Mouse (Mus musculus) hindbrain, postnatal 0 days (tissue): Measurements from ENCODE around the gene Slc35e1. TPM values are rescaled to one million over a fixed set of nuclear protein-coding genes. Genes with fewer than 3 reads are reported as not detected.
A peak's percentile ranks its signal among the peaks of the same experiment; 100 is the strongest.

Source experiments
- ATAC-seq: fragments of 200-750 bp; cut with Nextera tagmentation; 2 replicates; pipeline ENCODE4 v1.8.0; 2017; ENCODE audit warnings: mild to moderate bottlenecking, moderate TSS enrichment, moderate library complexity
- DNase-seq: peaks from one replicate; pipeline ENCODE4 v3.0.0-alpha.2; 2015; ENCODE audit warnings: low spot score
- H3K27ac ChIP-seq: fragments of 300-500 bp; sonication (generic); 2 replicates; pipeline ENCODE4 v1.5.1; 2014; ENCODE audit warnings: mild to moderate bottlenecking
- H3K27me3 ChIP-seq: fragments of 300-500 bp; sonication (generic); 2 replicates; pipeline ENCODE4 v1.6.1; 2014; ENCODE audit warnings: low read length, mixed read lengths; ENCODE audit not compliant: insufficient read depth
- H3K36me3 ChIP-seq: fragments of 300-500 bp; sonication (generic); 2 replicates; pipeline ENCODE4 v1.6.1; 2014; ENCODE audit warnings: low read length, mixed read lengths; ENCODE audit not compliant: insufficient read depth
- H3K4me1 ChIP-seq: fragments of 300-500 bp; sonication (generic); 2 replicates; pipeline ENCODE4 v1.6.1; 2014; ENCODE audit warnings: antibody characterized with exemption, low read length, mixed read lengths; ENCODE audit not compliant: insufficient read depth
- H3K4me2 ChIP-seq: fragments of 300-500 bp; sonication (generic); 2 replicates; pipeline ENCODE4 v1.6.1; 2014; ENCODE audit warnings: low read depth, mild to moderate bottlenecking, low read length, moderate library complexity, mixed read lengths
- H3K4me3 ChIP-seq: fragments of 300-500 bp; sonication (generic); 2 replicates; pipeline ENCODE4 v1.5.1; 2014; ENCODE audit warnings: low read length
- H3K9ac ChIP-seq: fragments of 300-500 bp; sonication (generic); replicated peaks from 2 replicates; pipeline ENCODE4 v1.6.1; 2014; ENCODE audit warnings: mild to moderate bottlenecking, low read length, moderate library complexity, mixed read lengths
- H3K9me3 ChIP-seq: fragments of 300-500 bp; sonication (generic); 2 replicates; pipeline ENCODE4 v1.6.1; 2016; ENCODE audit warnings: low read length, mixed read lengths
- CTCF ChIP-seq: IDR thresholded peaks from 2 replicates; pipeline ENCODE4 v1.5.1; 2016; ENCODE audit warnings: antibody characterized with exemption, control low read depth, low read depth
- WGBS: fragments of 180-500 bp; shearing (Covaris S2); extraction: QIAGEN DNeasy Blood & Tissue Kit; methylation state at CpG from one replicate; pipeline ENCODE4 v1.1.7; 2014; 5-methylcytosine and 5-hydroxymethylcytosine counted together
- polyA plus RNA-seq: library from polyadenylated mRNA; unstranded; fragments of >200 nt; fragmentation: Nextera tagmentation; extraction: Ambion mirVana; gene quantifications from 2 replicates; pipeline ENCODE4 v1.2.1, GENCODE M21; 2015
- total RNA-seq: library from RNA; depleted of rRNA; stranded (reverse); fragments of >200 nt; gene quantifications from 2 replicates; pipeline ENCODE4 v1.2.3, GENCODE M21; 2014

Gene Slc35e1
- total and polyA plus RNA-seq, 2 experiments from 2014 or later = 12.5 to 57.3 TPM

- Histone ChIP-seq H3K9me3 (no peaks in the 10 kb centered on the region), H3K36me3 (no peaks in the 10 kb centered on the region), H3K4me1 (peaks cover under 1% of the 10 kb centered on the region; the same call in 1 of the 2 replicates), H3K4me2 (no peak overlapping the region), H3K4me3 (no peak overlapping the region), H3K9ac (no peak overlapping the region), H3K27ac (no peak overlapping the region), H3K27me3 (no peaks in the 10 kb centered on the region)
- no peak for TF ChIP-seq CTCF
- WGBS = 83% methylated on average over 1 of the region's 1 CpGs
- no peak for DNase-seq
- ATAC-seq = no peak
Measured at GRCm38 (mm10) chr8:72513158-72513557, 20.7 kb upstream of the Slc35e1 start.

- H3K9me3 ChIP-seq = no peaks in the 10 kb centered on the region
- no peak for DNase-seq
- peaks cover 6% of the 10 kb centered on the region; the same call in 1 of the 2 replicates for H3K4me1 ChIP-seq
- no peak for TF ChIP-seq CTCF
- H3K4me2 ChIP-seq = no peak overlapping the region
- no peaks in the 10 kb centered on the region for H3K27me3 ChIP-seq
- ATAC-seq = no peak
- 94% methylated on average over 1 of the region's 1 CpGs for WGBS
- no peaks in the 10 kb centered on the region for H3K36me3 ChIP-seq
- no peak overlapping the region for H3K4me3 ChIP-seq
- no peak overlapping the region for H3K9ac ChIP-seq
- H3K27ac ChIP-seq = no peak overlapping the region
Measured at GRCm38 (mm10) chr8:72512648-72513047, 20.2 kb upstream of the Slc35e1 start.

DNA sequence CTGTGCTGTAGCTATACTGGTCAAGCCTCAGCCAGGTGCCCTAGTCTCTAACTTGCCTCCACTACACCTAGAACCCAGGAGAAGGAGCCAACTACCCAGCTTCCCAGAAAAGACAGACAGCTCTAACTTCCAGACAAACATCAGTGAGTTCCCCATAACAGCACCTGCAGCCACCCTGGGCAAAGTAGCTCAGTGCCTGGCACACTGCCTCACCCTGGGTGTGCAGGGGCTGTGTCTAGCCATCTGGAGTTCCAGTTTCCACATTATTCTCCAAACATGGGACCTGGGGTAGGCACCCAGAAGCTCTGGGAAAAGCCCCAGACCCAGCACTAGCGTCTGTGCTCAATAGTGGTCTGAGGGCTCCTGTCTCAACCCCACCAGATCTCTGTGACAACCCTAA, 15.1 kb upstream of the Slc35e1 start:
- H3K27ac ChIP-seq = no peak overlapping the region
- ATAC-seq = no peak
- 79% methylated on average over 1 of the region's 1 CpGs for WGBS
- H3K9me3 ChIP-seq = no peaks in the 10 kb centered on the region
- peaks cover 8% of the 10 kb centered on the region; the same call in 1 of the 2 replicates for H3K4me1 ChIP-seq
- DNase-seq = no peak
- H3K4me2 ChIP-seq = no peak overlapping the region
- no peak overlapping the region for H3K4me3 ChIP-seq
- no peak for TF ChIP-seq CTCF
- no peak overlapping the region for H3K9ac ChIP-seq
- no peaks in the 10 kb centered on the region for H3K27me3 ChIP-seq
- no peaks in the 10 kb centered on the region for H3K36me3 ChIP-seq

GRCm38 (mm10) chr8:72504637-72505314, 12.4 kb upstream of the Slc35e1 start:
- no peaks in the 10 kb centered on the region for H3K36me3 ChIP-seq
- peaks cover 8% of the 10 kb centered on the region; the same call in 1 of the 2 replicates for H3K4me1 ChIP-seq
- H3K27ac ChIP-seq = peak overlapping the region; percentile 26; the same call in 1 of the 2 replicates
- no peak overlapping the region for H3K9ac ChIP-seq
- no peak overlapping the region for H3K4me2 ChIP-seq
- H3K9me3 ChIP-seq = no peaks in the 10 kb centered on the region
- peak; percentile 27; the same call in 1 of the 2 replicates for ATAC-seq
- H3K4me3 ChIP-seq = no peak overlapping the region
- TF ChIP-seq CTCF = peak; percentile 34; the same call in 1 of the 2 replicates
- DNase-seq = no peak
- H3K27me3 ChIP-seq = no peaks in the 10 kb centered on the region

DNA sequence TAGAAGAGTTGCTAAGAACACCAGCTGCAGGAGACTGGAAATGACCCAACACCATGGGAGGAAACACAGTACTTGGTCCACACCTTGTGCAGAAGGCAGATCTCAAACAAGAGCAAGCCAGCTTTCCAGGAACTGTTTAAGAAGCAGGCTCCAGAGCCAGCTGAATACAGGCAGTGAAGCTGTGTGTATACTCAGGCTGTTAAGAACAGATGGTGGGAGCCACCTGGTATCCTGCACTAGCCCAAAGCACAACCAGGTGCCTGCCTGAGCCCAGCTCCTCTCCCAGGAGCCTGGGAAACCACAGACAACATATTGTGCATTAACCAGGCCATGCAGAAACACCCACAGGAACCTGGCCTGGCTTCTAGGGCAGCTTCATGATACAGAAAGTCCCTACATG, 11.7 kb upstream of the Slc35e1 start:
- no peaks in the 10 kb centered on the region for H3K27me3 ChIP-seq
- peaks cover 8% of the 10 kb centered on the region; the same call in 1 of the 2 replicates for H3K4me1 ChIP-seq
- H3K9ac ChIP-seq = no peak overlapping the region
- no peaks in the 10 kb centered on the region for H3K9me3 ChIP-seq
- no peak overlapping the region for H3K4me2 ChIP-seq
- no peak for TF ChIP-seq CTCF
- H3K36me3 ChIP-seq = no peaks in the 10 kb centered on the region
- no peak overlapping the region for H3K4me3 ChIP-seq
- DNase-seq (peak; percentile 46), ATAC-seq (peak; percentile 64)
- peak overlapping the region; percentile 26; the same call in 1 of the 2 replicates for H3K27ac ChIP-seq

DNA sequence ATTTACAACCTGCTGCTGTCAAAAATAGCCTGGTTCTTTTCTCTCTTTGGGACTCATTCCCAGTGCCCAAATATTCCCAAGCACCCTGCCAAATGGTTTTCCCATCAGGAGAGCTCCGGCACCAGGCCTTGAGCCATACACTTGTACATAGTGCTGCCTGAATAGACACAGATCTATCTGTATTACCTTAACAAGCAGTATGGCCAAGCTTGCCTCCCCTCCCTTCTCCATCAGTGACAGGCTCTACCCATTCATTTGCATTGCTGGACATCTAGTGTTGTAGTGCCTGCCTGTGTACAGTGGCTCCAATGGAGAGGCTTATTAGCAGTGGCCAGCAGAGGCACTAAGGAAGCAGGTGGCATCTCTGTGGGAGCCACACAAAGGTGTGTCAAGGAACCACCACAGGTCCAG, 8.1 kb upstream of the Slc35e1 start:
- H3K9me3 ChIP-seq = no peaks in the 10 kb centered on the region
- no peaks in the 10 kb centered on the region for H3K27me3 ChIP-seq
- H3K4me2 ChIP-seq = no peak overlapping the region
- DNase-seq (no peak), ATAC-seq (0 out of 2 replicates have a peak, but pooled peaks have one; percentile 12)
- TF ChIP-seq CTCF = no peak
- H3K27ac ChIP-seq = no peak overlapping the region
- H3K4me3 ChIP-seq = no peak overlapping the region
- H3K9ac ChIP-seq = no peak overlapping the region
- peaks cover 7% of the 10 kb centered on the region for H3K36me3 ChIP-seq
- H3K4me1 ChIP-seq = no peaks in the 10 kb centered on the region
- 74% methylated on average over 1 of the region's 1 CpGs for WGBS

- WGBS = 91% methylated on average over 2 of the region's 2 CpGs
- Histone ChIP-seq H3K9me3 (no peaks in the 10 kb centered on the region), H3K4me1 (no peaks in the 10 kb centered on the region), H3K9ac (no peak overlapping the region), H3K4me2 (no peak overlapping the region), H3K27ac (no peak overlapping the region), H3K27me3 (no peaks in the 10 kb centered on the region), H3K4me3 (no peak overlapping the region), H3K36me3 (peaks cover 14% of the 10 kb centered on the region)
- TF ChIP-seq CTCF = no peak
- no peak for ATAC-seq
- DNase-seq = no peak
Measured at GRCm38 (mm10) chr8:72499521-72500284, 7.3 kb upstream of the Slc35e1 start.
